Mouse (Mus musculus) C2C12 (cell line): ENCODE data around the gene Glod4.

Source experiments
- CEBPB ChIP-seq: IDR thresholded peaks from one replicate; pipeline ENCODE4 v1.6.1; 2011; ENCODE audit warnings: low read depth, mild to moderate bottlenecking, control low read depth, moderate library complexity
- CTCF ChIP-seq: IDR thresholded peaks from one replicate; pipeline ENCODE4 v1.5.1; 2011; ENCODE audit not compliant: control insufficient read depth, insufficient read depth, insufficient read length
- FOSL1 ChIP-seq: IDR thresholded peaks from one replicate; pipeline ENCODE4 v1.8.0; 2011; ENCODE audit warnings: mild to moderate bottlenecking, low read length; ENCODE audit not compliant: poor library complexity, insufficient read depth, severe bottlenecking
- MAX ChIP-seq: IDR thresholded peaks from one replicate; pipeline ENCODE4 v1.6.1; 2011; ENCODE audit warnings: mild to moderate bottlenecking, control low read depth
- MYOD1 ChIP-seq: IDR thresholded peaks from one replicate; pipeline ENCODE4 v1.6.1; 2011; ENCODE audit warnings: low read depth; ENCODE audit not compliant: control insufficient read depth, insufficient read length
- MYOG ChIP-seq: IDR thresholded peaks from one replicate; pipeline ENCODE4 v1.6.1; 2011; ENCODE audit not compliant: control insufficient read depth, insufficient read length; ENCODE audit errors: extremely low read depth
- USF1 ChIP-seq: IDR thresholded peaks from one replicate; pipeline ENCODE4 v1.6.1; 2011; ENCODE audit warnings: low read depth, mild to moderate bottlenecking, control low read depth, moderate library complexity

DNA sequence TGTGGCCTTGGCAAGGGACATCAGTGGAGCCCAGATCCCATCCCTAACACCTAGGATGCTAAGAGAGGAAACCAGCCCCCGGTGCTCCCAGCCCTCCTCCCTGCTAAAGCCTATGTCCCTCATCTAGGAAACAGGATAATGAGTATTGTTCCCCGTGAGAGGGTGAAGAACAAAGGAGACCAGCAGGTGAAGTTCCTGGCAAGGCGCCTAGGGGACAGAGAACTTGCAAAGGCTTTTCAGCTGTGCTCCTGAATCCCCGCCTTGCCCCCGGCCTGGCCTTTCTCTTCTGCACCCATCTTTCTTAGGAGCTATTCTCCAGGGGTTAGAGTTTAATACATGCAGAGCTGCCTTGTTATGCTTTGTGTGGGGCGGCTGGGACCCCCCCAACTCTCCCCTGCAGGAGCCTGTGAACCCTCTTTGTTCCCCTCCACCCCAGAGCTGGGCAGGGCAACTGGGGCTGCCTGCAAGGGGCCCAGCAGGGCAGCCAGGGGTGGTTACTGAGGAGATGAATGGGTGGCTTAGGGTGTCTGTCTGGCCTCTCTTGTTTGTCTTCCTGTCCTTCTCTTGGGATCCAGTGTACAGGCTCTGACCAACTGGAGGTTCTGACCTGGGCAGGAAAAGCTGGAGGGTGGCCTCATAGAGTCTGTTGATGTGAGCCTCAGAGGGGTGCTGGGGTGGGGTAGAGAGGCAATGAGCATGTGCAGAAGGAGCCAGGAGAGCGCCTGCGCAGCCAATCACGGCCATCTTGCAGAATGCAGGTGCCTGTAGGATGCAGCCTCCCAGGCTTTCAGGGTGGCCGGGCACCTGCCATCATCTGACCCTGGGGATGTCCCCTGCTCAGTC is 16.9 kb upstream of the Glod4 start:
- TF ChIP-seq CTCF (no peak), MYOD1 (no peak), MAX (no peak), FOSL1 (no peak), MYOG (no peak), USF1 (no peak), CEBPB (no peak)
